Mouse (Mus musculus): ENCODE data around the gene Rabl3. TPM values are rescaled to one million over a fixed set of nuclear protein-coding genes. Genes with fewer than 3 reads are reported as not detected.

Rabl3 gene
- polyA plus RNA-seq, 2 experiments from 2014 or later, result 9.7 to 11.1 TPM

- no peak for ATAC-seq
These were observed 10.6 kb downstream of the Rabl3 start for GRCm38 (mm10) chr16:37550266-37550665.

DNA sequence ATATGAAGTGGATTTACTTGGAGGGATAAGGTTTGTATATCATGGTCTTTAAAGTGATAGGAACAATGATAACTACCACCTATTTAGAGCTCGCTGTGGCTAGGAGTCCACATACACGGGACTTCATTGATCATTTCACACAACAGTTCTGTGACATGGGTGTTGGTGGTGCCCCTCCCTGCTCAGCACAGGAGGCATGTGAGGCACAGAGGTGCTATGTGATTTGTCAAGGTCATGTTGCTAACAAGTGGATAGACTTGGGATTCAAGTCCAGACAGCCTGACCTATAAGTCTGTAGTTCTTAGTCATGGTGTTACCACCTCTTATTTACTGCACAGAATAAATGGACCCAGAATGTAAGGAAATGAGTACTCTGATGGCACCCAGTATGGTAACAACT is 11.3 kb downstream of the Rabl3 start:
- no peak for ATAC-seq

GRCm38 (mm10) chr16:37552824-37553223 is 13.1 kb downstream of the Rabl3 start:
- no peak for ATAC-seq

GRCm38 (mm10) chr16:37562414-37562813 is 22.7 kb downstream of the Rabl3 start:
- ATAC-seq, result no peak

DNA sequence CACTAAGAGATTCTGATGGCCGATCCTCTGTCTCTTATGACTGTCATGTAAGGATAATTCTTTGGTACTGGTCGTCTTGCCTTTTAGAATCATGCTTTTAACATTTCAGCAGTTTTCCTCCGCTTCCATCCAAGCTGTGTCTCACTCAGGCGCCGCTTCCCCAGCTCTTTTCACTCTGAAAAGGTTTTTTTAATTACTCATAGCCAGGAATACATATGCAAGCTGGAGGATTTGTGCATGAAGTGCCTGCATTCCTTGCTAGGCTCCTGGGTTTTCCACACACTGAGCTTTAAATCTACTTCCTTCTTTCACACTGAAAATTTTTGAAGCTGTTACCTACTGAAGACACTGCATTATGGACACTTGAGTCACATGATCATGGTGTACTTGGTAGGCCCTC is 23.3 kb downstream of the Rabl3 start:
- ATAC-seq, result no peak

DNA sequence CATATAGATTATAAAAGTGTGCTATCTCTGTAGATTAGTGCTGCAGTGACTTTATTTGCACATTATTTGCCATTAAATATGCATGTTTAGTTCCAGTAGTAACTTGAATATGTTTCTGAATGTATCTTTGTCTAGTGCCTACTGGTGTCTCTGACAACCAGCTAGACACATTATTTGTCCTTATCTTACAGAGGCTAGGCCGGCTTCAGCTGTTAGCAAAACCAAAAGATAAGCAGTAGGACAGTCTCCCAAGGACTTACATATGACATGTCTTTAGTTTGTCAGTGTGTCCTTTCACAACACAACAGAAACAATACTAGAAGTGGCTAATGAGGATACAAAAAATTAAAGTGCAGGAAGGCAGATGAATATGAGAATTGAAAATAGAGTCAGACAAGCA is 25.4 kb downstream of the Rabl3 start:
- ATAC-seq, result no peak

DNA sequence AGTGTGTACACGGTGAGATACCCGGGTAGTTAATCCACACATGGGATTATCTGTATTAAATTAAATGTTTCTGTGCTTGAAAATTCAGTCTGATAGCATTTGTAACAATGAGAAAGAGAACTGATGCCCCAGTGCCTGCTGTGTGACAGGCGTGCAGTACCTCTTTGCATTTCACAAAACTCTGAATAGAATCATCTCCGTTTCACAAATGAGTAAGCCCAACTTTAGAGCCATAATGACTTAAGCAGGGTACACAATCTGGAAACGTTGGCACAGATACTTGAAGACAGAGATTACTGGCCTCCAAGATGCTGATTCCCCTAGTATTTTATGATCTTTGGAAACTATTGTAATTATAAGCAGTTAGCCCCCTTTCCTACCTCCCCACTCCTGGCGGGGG is 26.4 kb downstream of the Rabl3 start:
- no peak for ATAC-seq

GRCm38 (mm10) chr16:37567113-37568050 is 27.7 kb downstream of the Rabl3 start:
- no peak for ATAC-seq

DNA sequence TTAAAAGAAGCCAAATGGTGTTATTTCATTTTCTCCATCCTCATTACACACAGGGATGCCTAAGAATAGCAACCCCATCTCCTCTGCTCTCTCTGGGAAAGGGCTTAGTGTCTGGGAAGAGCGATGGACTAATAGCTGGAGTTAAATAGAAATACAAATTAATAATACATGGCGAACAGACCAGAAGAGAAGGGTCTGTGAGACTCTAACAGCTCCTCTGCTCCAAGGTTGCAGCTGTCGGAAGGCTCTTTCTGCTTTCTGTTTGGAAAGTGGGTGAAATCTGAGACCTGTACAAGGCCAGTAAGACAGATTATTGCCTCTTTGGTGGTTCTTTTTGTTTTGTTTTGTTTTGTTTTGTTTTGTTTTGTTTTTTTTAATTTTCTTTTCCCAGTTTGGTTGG is 31.9 kb downstream of the Rabl3 start:
- no peak for ATAC-seq

- ATAC-seq, result no peak
These were observed 32.6 kb downstream of the Rabl3 start for GRCm38 (mm10) chr16:37572117-37572754.

GRCm38 (mm10) chr16:37573061-37573460 is 33.4 kb downstream of the Rabl3 start:
- ATAC-seq, result no peak

GRCm38 (mm10) chr16:37575325-37575724 is 35.6 kb downstream of the Rabl3 start:
- no peak for ATAC-seq

DNA sequence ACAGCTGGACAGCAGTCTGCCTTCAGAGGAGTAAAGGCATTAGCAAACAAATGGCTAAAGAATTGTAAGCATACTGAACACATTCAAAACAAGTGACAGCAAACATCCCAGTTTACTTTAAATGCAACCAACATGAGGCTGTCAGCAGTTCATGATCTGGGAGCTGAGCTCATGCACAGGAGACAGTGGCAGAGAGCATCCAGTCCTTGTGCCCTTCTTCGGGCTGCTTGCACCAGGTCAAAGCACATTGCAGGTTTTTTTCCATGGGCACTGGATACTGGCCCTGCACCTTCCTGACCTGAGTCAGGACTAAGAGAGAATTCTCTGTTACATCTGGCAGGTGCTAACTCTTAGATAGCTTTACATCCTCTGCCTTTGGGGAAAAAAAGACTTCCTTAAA is 39.9 kb downstream of the Rabl3 start:
- no peak for ATAC-seq

DNA sequence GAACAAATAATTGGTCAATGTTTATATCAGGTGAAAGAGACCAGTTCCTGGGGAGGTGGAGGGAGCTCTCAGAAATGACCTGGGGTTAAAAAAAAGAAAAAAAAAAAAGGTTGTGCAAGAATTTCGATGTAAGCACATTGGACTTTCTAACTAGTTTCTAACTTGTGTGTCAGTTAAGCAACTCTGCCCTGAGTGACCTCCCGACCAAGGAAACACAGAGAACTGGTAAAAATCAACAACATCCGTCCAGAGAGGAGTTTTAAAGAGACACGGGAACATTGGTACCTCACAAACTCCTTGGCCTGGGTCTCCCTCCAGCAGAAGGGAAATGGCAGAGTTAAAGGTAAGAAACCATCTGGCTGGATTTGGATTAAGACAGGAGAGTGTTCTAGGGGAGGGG is 40.3 kb downstream of the Rabl3 start, which contains the start of gene Hgd:
Gene Hgd, plus strand, starts transcription at position 160 of the 400 bp plus-strand sequence.
- ATAC-seq, result no peak

DNA sequence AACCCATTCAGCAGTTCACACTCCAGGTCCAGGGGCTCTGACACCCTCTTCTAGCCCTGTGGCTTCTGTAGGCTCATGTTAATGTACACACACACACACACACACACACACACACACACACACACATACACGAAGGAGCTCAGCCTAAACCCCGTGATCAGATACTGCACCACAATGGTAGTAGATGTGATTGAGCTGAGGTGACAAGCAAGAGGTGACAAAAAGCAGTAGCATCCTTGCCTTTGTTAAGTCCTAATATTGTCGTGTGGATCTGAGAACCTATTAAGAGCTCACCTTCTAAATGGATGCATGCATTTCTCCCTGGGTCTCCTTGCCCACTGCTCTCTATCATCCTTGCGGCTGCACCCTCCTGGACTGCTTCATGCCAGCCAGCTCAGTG is 41.0 kb downstream of the Rabl3 start:
- no peak for ATAC-seq

DNA sequence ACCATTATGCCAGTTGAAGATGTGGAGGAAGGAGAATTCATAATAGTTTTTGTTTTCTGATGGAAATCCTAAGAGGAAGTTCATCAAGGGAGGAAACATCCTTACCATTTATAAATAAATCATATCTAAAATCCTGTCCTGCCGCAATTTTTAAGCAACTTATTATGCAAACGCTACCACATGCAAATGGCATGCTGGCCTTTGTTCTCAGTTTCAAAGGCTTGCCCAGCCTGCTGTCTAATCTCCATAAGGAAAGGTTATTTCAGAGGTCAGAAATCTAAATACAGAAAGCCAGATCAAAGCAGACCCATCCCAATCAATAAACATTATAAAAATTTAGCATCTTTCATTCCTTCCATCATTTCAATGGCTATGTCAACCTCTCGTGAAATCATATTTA is 42.2 kb downstream of the Rabl3 start:
- no peak for ATAC-seq

DNA sequence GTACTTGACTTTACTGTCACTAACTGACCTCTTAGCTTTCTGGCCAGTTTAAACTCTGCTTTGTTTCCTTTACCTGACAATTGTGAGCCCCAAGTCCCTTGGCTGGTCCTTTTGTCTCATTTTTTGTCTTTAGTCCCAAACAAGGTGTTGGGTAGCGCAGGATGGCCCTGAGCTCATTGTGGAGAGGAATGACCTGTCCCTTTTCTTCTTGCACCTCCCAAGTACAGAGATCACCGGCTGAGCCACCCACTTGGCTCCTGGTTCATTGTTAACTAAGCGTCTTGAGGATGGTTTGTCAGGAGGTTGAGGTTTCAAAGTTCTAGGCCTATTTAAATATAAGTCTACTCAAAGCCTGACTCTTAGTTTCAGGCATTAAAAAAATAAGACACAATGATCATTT is 43.6 kb downstream of the Rabl3 start:
- ATAC-seq, result no peak

DNA sequence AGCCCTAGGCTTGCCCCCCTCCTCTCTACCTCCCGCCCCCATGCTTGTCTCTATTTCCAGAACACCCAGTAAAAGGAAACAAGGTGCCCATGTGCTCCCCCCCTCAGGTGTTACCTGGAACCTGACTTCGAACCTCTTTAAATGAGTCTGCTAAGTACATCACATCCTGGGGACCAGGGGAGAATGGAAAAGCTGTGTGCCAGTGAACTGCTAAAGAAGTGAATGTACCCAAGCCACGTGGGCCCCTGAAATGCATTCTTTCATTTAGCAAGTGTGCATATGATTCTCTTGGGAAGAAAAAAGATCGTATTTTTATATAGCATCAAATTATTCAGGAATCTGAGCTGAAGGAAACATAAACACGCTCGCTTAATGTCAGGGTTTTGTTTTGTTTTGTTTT is 44.1 kb downstream of the Rabl3 start:
- ATAC-seq, result no peak

DNA sequence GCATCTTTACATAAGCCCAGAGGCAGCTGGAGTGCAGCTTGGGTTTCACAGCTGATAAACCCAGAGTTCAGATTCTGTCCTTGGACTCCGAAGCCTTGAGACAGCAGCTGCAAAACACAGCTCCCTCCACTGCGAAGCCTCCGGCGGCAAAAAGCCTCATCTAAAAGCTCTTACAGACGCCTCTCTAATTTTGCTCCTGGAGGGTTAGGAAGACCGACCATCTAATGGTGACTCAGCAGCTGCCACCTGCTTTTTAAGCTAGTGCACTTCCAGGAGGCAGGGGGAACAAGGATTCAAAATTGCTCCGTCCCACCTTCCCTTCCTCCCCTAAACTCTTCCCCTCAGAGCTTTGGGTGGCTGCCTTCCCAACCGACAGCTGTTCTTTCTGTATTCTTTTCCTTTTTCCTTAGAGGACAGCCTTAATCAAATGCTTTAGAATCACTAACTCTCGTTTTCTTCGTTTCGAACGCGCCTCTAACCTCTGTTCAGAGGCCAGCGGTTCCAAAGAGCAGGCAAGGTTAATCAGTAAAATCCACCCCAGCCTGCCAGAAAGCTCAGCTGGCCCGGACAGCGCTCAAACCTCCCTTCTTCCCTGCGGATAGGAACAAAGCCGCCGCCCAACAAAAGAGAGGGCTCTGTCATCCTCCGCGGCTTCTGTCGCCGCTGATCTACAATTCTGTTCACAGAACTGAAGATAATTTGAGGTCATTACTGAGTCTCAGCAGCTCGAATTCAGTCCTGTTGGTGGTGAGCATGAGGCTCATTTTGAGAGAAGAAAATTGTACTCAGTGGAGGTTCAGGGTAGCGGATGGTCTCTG is 44.7 kb downstream of the Rabl3 start:
- no peak for ATAC-seq

DNA sequence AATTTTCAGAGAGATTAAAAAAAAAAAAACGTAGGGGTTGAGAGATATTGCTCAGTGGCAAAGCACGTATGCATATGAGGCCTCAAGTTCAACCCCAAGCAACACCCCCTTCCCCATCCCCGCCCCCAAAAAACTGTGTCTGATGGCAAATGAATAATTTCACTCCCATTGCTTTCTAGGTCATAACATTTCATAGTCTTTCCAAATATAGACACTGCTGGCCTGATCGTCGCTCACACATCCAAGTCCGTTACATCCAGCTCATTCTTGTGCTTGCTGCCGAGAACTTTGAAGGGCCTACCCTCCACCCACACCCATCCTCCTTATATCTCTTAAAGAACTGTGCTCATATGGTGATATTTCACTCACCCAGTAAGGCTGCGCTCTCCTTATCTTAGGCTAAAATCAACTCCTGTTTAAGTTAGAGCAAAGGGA is 45.5 kb downstream of the Rabl3 start:
- ATAC-seq, result no peak

GRCm38 (mm10) chr16:37590921-37591320 is 51.2 kb downstream of the Rabl3 start:
- no peak for ATAC-seq

GRCm38 (mm10) chr16:37591551-37591950 is 51.9 kb downstream of the Rabl3 start:
- no peak for ATAC-seq

GRCm38 (mm10) chr16:37597412-37597811 is 57.7 kb downstream of the Rabl3 start:
- ATAC-seq, result no peak

Data from CD4-positive, CD25-positive, alpha-beta regulatory T cell, adult 4 months (primary cell).